In the genomic region with DNA sequence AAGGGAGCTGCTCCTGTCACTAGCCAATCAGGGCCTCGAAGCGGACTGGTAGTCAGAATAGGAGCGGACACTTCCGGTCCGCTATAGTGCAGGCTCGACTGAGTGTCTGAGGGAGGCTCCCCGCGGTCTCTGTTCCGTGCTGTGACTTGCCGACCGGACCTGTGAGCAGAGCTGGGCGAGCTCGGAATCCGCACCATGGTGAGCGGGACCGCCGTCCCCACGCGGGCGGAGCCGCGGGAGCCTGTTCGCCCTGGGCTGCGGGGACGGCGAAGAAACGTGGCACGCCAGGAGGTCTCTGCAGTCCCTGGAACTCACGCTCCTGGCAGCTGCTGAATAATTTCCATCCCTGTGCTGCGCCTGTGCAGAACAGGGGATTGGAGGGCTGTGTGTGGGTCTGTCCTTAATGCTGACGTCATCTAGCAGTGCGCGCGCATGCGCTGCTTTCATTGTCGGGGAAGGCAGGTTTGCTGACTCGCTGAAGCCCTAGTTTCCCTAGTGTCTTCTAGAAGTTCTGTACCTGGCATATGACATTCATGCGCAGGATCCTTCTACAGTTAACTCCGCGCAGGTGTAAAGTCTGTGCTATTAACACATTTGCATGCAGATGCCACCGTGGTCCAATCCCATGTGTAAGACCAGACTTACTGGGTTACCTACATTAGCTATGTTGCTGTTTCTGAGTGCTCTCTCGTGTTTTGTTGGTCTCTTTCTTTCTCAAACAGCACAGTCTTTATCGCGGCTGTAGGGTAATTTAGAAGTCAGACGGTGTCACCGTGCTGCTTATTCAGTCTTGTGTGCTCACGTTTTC, we compare ENCODE assay signal across 8 mouse cellular contexts. TPM values are rescaled to one million over a fixed set of nuclear protein-coding genes. Genes with fewer than 3 reads are reported as not detected.
DNase-seq lines count a peak whose midpoint lies in the region; ATAC-seq and TF ChIP-seq lines count a peak whose summit lies in the region.

No protein-coding gene starts in this region.

- peak in 1 of 2 experiments; percentile 55; a peak in 2 of 4 replicates for TF ChIP-seq POLR2A in MEL (IDR thresholded peaks at IDR 0.05; ENCODE audit: control insufficient read depth in 1 of 2, insufficient read depth in 1 of 2, low read depth in 1 of 2, low read length in 2 of 2, poor library complexity in 1 of 2)

- peak; percentile 99 for ATAC-seq in forebrain, postnatal 0 days
- ATAC-seq in neural tube, embryonic 15.5 days (ENCODE audit: low FRiP score), result peak; percentile 100

- peak overlapping the region; percentile 64 for H3K4me2 ChIP-seq in forebrain, postnatal 0 days (ENCODE audit: low read depth)
- H3K4me2 ChIP-seq in neural tube, embryonic 15.5 days, result peak overlapping the region; percentile 87

- peak; percentile 88 for DNase-seq in MEL (ENCODE audit: low read depth, low spot score)
- DNase-seq in cerebellum, adult 11-12 months, result peak; percentile 91
- DNase-seq in forebrain, postnatal 0 days, result peak; percentile 97
- peak; percentile 72 to 74 for DNase-seq in heart, postnatal 36 days
- peak; percentile 86 to 93 for DNase-seq in layer of hippocampus, adult 18-20 months (ENCODE audit: low spot score in 2 of 2)
- peak; percentile 79 to 85 for DNase-seq in lung, adult 18-20 months
- DNase-seq in testis, postnatal 10 days (ENCODE audit: low spot score), result peak; percentile 86

- H3K4me3 ChIP-seq in MEL (ENCODE audit: control insufficient read depth in 1 of 2, insufficient read depth in 1 of 2, low read depth in 2 of 2, low read length in 2 of 2), result peak overlapping the region; percentile 63 to 69
- H3K4me3 ChIP-seq in forebrain, postnatal 0 days (ENCODE audit: low read depth, low read length), result peak overlapping the region; percentile 54
- peak overlapping the region; percentile 81 for H3K4me3 ChIP-seq in neural tube, embryonic 15.5 days (replicated peaks)

- no peak for TF ChIP-seq RAD21 in MEL (IDR thresholded peaks at IDR 0.05; ENCODE audit: low read depth, low read length)

- H3K9ac ChIP-seq in MEL (ENCODE audit: control insufficient read depth, low read depth, low read length, poor library complexity, severe bottlenecking), result peak overlapping the region; percentile 53
- H3K9ac ChIP-seq in forebrain, postnatal 0 days, result peak overlapping the region; percentile 69
- H3K9ac ChIP-seq in neural tube, embryonic 15.5 days (replicated peaks), result peak overlapping the region; percentile 89

- H3K4me1 ChIP-seq in MEL (ENCODE audit: control insufficient read depth in 1 of 2, insufficient read depth in 2 of 2, low read length in 2 of 2), result no peaks in the 10 kb centered on the region
- H3K4me1 ChIP-seq in forebrain, postnatal 0 days (ENCODE audit: insufficient read depth), result no peaks in the 10 kb centered on the region
- H3K4me1 ChIP-seq in neural tube, embryonic 15.5 days, result peaks cover 7% of the 10 kb centered on the region

- TF ChIP-seq EP300 in MEL (IDR thresholded peaks at IDR 0.05; ENCODE audit: low read depth in 1 of 2, low read length in 2 of 2), result no peak

- H3K79me2 ChIP-seq in MEL (ENCODE audit: control insufficient read depth, insufficient read depth, low read length, poor library complexity), result no peaks in the 10 kb centered on the region

- H3K36me3 ChIP-seq in MEL (ENCODE audit: control insufficient read depth in 1 of 2, insufficient read depth in 2 of 2, low read length in 2 of 2), result no peaks in the 10 kb centered on the region
- H3K36me3 ChIP-seq in forebrain, postnatal 0 days (ENCODE audit: insufficient read depth), result no peaks in the 10 kb centered on the region
- H3K36me3 ChIP-seq in neural tube, embryonic 15.5 days, result no peaks in the 10 kb centered on the region

- no peaks in the 10 kb centered on the region for H3K9me3 ChIP-seq in MEL (replicated peaks; ENCODE audit: insufficient read depth, low read length)
- H3K9me3 ChIP-seq in forebrain, postnatal 0 days (ENCODE audit: low read length), result no peaks in the 10 kb centered on the region
- no peaks in the 10 kb centered on the region for H3K9me3 ChIP-seq in neural tube, embryonic 15.5 days (replicated peaks)

- H3K27ac ChIP-seq in MEL (ENCODE audit: control insufficient read depth, low read depth, low read length), result no peak overlapping the region
- peak overlapping the region; percentile 97 for H3K27ac ChIP-seq in forebrain, postnatal 0 days (ENCODE audit: low read depth, low read length)
- peak overlapping the region; percentile 99 for H3K27ac ChIP-seq in neural tube, embryonic 15.5 days (replicated peaks)

- no peak for TF ChIP-seq CTCF in MEL (IDR thresholded peaks at IDR 0.05 in 2 of 3, conservative IDR thresholded peaks at IDR 0.05 in 1 of 3; ENCODE audit: control insufficient read depth in 1 of 3, insufficient read depth in 1 of 3, low read depth in 2 of 3, low read length in 3 of 3, poor library complexity in 1 of 3, severe bottlenecking in 1 of 3)
- no peak for TF ChIP-seq CTCF in forebrain, postnatal 0 days (IDR thresholded peaks at IDR 0.05; ENCODE audit: low read depth)

- no peaks in the 10 kb centered on the region for H3K27me3 ChIP-seq in MEL (ENCODE audit: control insufficient read depth in 1 of 2, insufficient read depth in 2 of 2, low read length in 2 of 2)
- H3K27me3 ChIP-seq in forebrain, postnatal 0 days (ENCODE audit: insufficient read depth, low read length), result no peaks in the 10 kb centered on the region
- H3K27me3 ChIP-seq in neural tube, embryonic 15.5 days (replicated peaks), result no peaks in the 10 kb centered on the region

- intact Hi-C loops in heart, postnatal 36 days (cut with DNase I), result loop anchor here (5.0 kb wide), 1 partner anchor 131 kb away; a partner anchor contains a TSS

- 7% methylated on average over 47 of the region's 47 CpGs for WGBS in forebrain, postnatal 0 days
- WGBS in neural tube, embryonic 15.5 days, result 4% methylated on average over 47 of the region's 47 CpGs

TF ChIP-seq in MEL, 35 proteins besides CTCF, POLR2A, EP300 and RAD21:
- TF ChIP-seq ELF1 (IDR thresholded peaks at IDR 0.05; ENCODE audit: low read depth, low read length) (no peak), KAT2A (conservative IDR thresholded peaks at IDR 0.05; ENCODE audit: low read depth, low read length) (no peak), MAZ (IDR thresholded peaks at IDR 0.05; ENCODE audit: low read depth, low read length) (no peak), GATA1 (IDR thresholded peaks at IDR 0.05; ENCODE audit: low read depth, low read length) (no peak), USF2 (IDR thresholded peaks at IDR 0.05; ENCODE audit: borderline replicate concordance in 1 of 2, insufficient read depth in 1 of 2, low read depth in 1 of 2, low read length in 2 of 2) (no peak), ETS1 (IDR thresholded peaks at IDR 0.05; ENCODE audit: low read depth, low read length) (no peak), BHLHE40 (IDR thresholded peaks at IDR 0.05; ENCODE audit: borderline replicate concordance, low read depth, low read length) (no peak), MAFK (IDR thresholded peaks at IDR 0.05; ENCODE audit: borderline replicate concordance, low read depth, low read length) (no peak), MEF2A (IDR thresholded peaks at IDR 0.05; ENCODE audit: extremely low read depth, insufficient replicate concordance, low read depth, low read length, poor library complexity, severe bottlenecking) (no peak), USF1 (IDR thresholded peaks at IDR 0.05; ENCODE audit: low read depth, low read length) (no peak), ZMIZ1 (IDR thresholded peaks at IDR 0.05; ENCODE audit: low read depth, low read length) (no peak), SIN3A (IDR thresholded peaks at IDR 0.05; ENCODE audit: low read length) (peak; percentile 48; the same call in 1 of the 2 replicates), E2F4 (IDR thresholded peaks at IDR 0.05; ENCODE audit: borderline replicate concordance, low read depth, low read length) (no peak), SMC3 (IDR thresholded peaks at IDR 0.05; ENCODE audit: low read depth, low read length) (no peak), TCF12 (IDR thresholded peaks at IDR 0.05; ENCODE audit: low read depth, low read length) (no peak), POLR2AphosphoS2 (IDR thresholded peaks at IDR 0.05; ENCODE audit: low read length) (no peak), ZKSCAN1 (IDR thresholded peaks at IDR 0.05; ENCODE audit: low read depth, low read length) (no peak), NRF1 (IDR thresholded peaks at IDR 0.05; ENCODE audit: insufficient read depth, low read depth, low read length, poor library complexity, severe bottlenecking) (peak; percentile 92), MAX (IDR thresholded peaks at IDR 0.05; ENCODE audit: low read length) (no peak), MYC (IDR thresholded peaks at IDR 0.05; ENCODE audit: low read depth, low read length) (no peak), GABPA (IDR thresholded peaks at IDR 0.05; ENCODE audit: low read depth, low read length) (no peak), CHD2 (IDR thresholded peaks at IDR 0.05; ENCODE audit: low read length) (no peak), ZNF384 (IDR thresholded peaks at IDR 0.05; ENCODE audit: low read depth, low read length) (no peak), JUND (IDR thresholded peaks at IDR 0.05; ENCODE audit: low read depth, low read length) (no peak), MYB (IDR thresholded peaks at IDR 0.05; ENCODE audit: low read depth, low read length) (no peak), CHD1 (IDR thresholded peaks at IDR 0.05; ENCODE audit: low read depth, low read length) (no peak), UBTF (IDR thresholded peaks at IDR 0.05; ENCODE audit: borderline replicate concordance, insufficient read depth, low read depth, low read length) (no peak), NELFE (IDR thresholded peaks at IDR 0.05; ENCODE audit: low read depth, low read length) (peak; percentile 70), POLR2AphosphoS5 (IDR thresholded peaks at IDR 0.05; ENCODE audit: borderline replicate concordance, low read depth, low read length) (no peak), HCFC1 (IDR thresholded peaks at IDR 0.05; ENCODE audit: low read depth, low read length) (peak; percentile 53; the same call in 1 of the 2 replicates), ZC3H11A (IDR thresholded peaks at IDR 0.05; ENCODE audit: low read depth, low read length) (no peak)

RNA-seq across cellular contexts. Expression of a gene that starts 50.6 kb away (rescaled TPM):
- 2.2 and 2.3 TPM in 2 replicates for total RNA-seq in MEL (2012; rRNA removed)
- under 1 TPM in 1 of 2 experiments, not detected in 1; 0.86 TPM for polyA plus RNA-seq in MEL (2012; ENCODE audit: insufficient read depth in 1 of 2, insufficient read length in 2 of 2, low read depth in 1 of 2, low replicate concordance in 2 of 2, missing spikeins in 1 of 2)
- 13.2 and 15.6 TPM in 2 replicates for total RNA-seq in forebrain, postnatal 0 days (2014; rRNA removed)
- 4.8 and 7.1 TPM in 2 replicates for polyA plus RNA-seq in forebrain, postnatal 0 days (2015; fragmentation: Nextera tagmentation; extraction: Ambion mirVana)
- 1 to 10 TPM; 2.5 to 2.6 TPM for total RNA-seq in heart, postnatal 36 days (2021)
- 1 to 10 TPM; 7.1 to 7.4 TPM for total RNA-seq in layer of hippocampus, adult 18-20 months (2021)
- 9.8 and 10.9 TPM in 2 replicates for polyA plus RNA-seq in neural tube, embryonic 15.5 days (2015; fragmentation: Nextera tagmentation; extraction: Ambion mirVana)
